Comparison of ENCODE assay signal across 9 mouse cellular contexts in genomic region chr5:134393624-134394023, GRCm38 (mm10).
DNase-seq lines count a peak whose midpoint lies in the region; ATAC-seq and TF ChIP-seq lines count a peak whose summit lies in the region.
"Had no signal": no experiment of that assay in that cellular context is flagged by ENCODE, and none has a peak within 500 bp of the region (broad histone marks: within the 10 kb centered on the region; RNA-seq: fewer than 3 reads in every experiment).

No protein-coding gene starts in this region.

- no peak overlapping the region for H3K9ac ChIP-seq in lung, embryonic 14.5 days

- no peaks in the 10 kb centered on the region for H3K4me1 ChIP-seq in kidney, adult 2 months (ENCODE audit: control insufficient read depth, insufficient read depth, low read length)
- H3K4me1 ChIP-seq in lung, embryonic 14.5 days (ENCODE audit: insufficient read depth) = no peaks in the 10 kb centered on the region

- no peak for TF ChIP-seq POLR2A in kidney, adult 2 months (IDR thresholded peaks at IDR 0.05; ENCODE audit: low read depth, low read length)

- no peak overlapping the region for H3K4me2 ChIP-seq in lung, embryonic 14.5 days

- H3K36me3 ChIP-seq in kidney, adult 2 months (ENCODE audit: control insufficient read depth, insufficient read depth, low read length) = 0 out of 2 replicates have a peak, but pooled peaks cover 1% of the 10 kb centered on the region
- peaks cover 92% of the 10 kb centered on the region for H3K36me3 ChIP-seq in lung, embryonic 14.5 days (ENCODE audit: insufficient read depth)

- 72% methylated on average over 6 of the region's 6 CpGs for WGBS in kidney, adult 2 months
- WGBS in lung, embryonic 14.5 days = 57% methylated on average over 6 of the region's 6 CpGs

- no peaks in the 10 kb centered on the region for H3K9me3 ChIP-seq in lung, embryonic 14.5 days (ENCODE audit: low read depth, low read length)

- H3K4me3 ChIP-seq in kidney, adult 2 months (ENCODE audit: insufficient read depth, low read depth, low read length) = no peak overlapping the region
- no peak overlapping the region for H3K4me3 ChIP-seq in lung, embryonic 14.5 days (ENCODE audit: low read depth, low read length)

- ATAC-seq in lung, embryonic 14.5 days (ENCODE audit: insufficient read depth) = peak; percentile 50; the same call in 1 of the 2 replicates

- peak; percentile 33 for DNase-seq in adrenal gland, postnatal 14 days
- no peak for DNase-seq in adrenal gland, adult 18-20 months (ENCODE audit: low spot score in 2 of 2)
- DNase-seq in embryo, embryonic 10.5 days (ENCODE audit: low spot score) = peak; percentile 21
- peak; percentile 43 for DNase-seq in kidney, adult 2 months
- DNase-seq in lung, embryonic 14.5 days = peak; percentile 59
- DNase-seq in urinary bladder, postnatal 25 days (ENCODE audit: low spot score) = no peak
- DNase-seq in cerebellum, adult 18-20 months = no peak
- DNase-seq in B cell, adult 2 months = no peak
- DNase-seq: cerebellum, adult 9-10 months had no signal

- TF ChIP-seq CTCF in kidney, adult 2 months (conservative IDR thresholded peaks at IDR 0.05; ENCODE audit: insufficient read depth, insufficient read length, low read depth, low read length) = no peak
- TF ChIP-seq CTCF in lung, embryonic 14.5 days (IDR thresholded peaks at IDR 0.05; ENCODE audit: low read depth) = no peak

- H3K27ac ChIP-seq in kidney, adult 2 months (ENCODE audit: insufficient read depth, low read depth, low read length) = no peak overlapping the region
- H3K27ac ChIP-seq in lung, embryonic 14.5 days (ENCODE audit: low read depth) = peak overlapping the region; percentile 75; the same call in 1 of the 2 replicates

- no peaks in the 10 kb centered on the region for H3K27me3 ChIP-seq in kidney, adult 2 months (replicated peaks; ENCODE audit: control insufficient read depth, insufficient read depth, low read length)
- H3K27me3 ChIP-seq in lung, embryonic 14.5 days (ENCODE audit: insufficient read depth, low read length) = no peaks in the 10 kb centered on the region

Comparison
In these comparisons a context has a peak if more than half of its experiments do, and no peak if none do; other contexts are left out.
1. DNase-seq: peak in adrenal gland, postnatal 14 days (single experiment), embryo, embryonic 10.5 days (single experiment), kidney, adult 2 months (single experiment) and lung, embryonic 14.5 days (single experiment); none in adrenal gland, adult 18-20 months (0 of 2), urinary bladder, postnatal 25 days (single experiment), cerebellum, adult 18-20 months (0 of 2) and B cell, adult 2 months (0 of 2).